Mouse (Mus musculus) midbrain, embryonic 11.5 days (tissue): Measurements from ENCODE around the gene Hba-x. TPM values are rescaled to one million over a fixed set of nuclear protein-coding genes. Genes with fewer than 3 reads are reported as not detected.

ENCODE experiments used
- ATAC-seq: fragments of 200-750 bp; cut with Nextera tagmentation; 2 replicates; pipeline ENCODE4 v1.8.0; 2017; ENCODE audit warnings: moderate TSS enrichment, moderate library complexity; ENCODE audit not compliant: low FRiP score
- DNase-seq: peaks from one replicate; pipeline ENCODE4 v3.0.0; 2015; ENCODE audit warnings: low spot score; ENCODE audit errors: missing footprints
- H3K27ac ChIP-seq: fragments of 300-500 bp; sonication (generic); 2 replicates; pipeline ENCODE4 v1.5.1; 2014; ENCODE audit warnings: low read depth, low read length
- H3K27me3 ChIP-seq: fragments of 300-500 bp; sonication (generic); 2 replicates; pipeline ENCODE4 v1.6.1; 2014; ENCODE audit warnings: mild to moderate bottlenecking, low read length, moderate library complexity, mixed read lengths; ENCODE audit not compliant: control insufficient read depth, insufficient read depth
- H3K36me3 ChIP-seq: fragments of 300-500 bp; sonication (generic); 2 replicates; pipeline ENCODE4 v1.6.1; 2014; ENCODE audit warnings: mild to moderate bottlenecking, low read length, moderate library complexity, mixed read lengths; ENCODE audit not compliant: control insufficient read depth, insufficient read depth
- H3K4me1 ChIP-seq: fragments of 300-500 bp; sonication (generic); 2 replicates; pipeline ENCODE4 v1.6.1; 2014; ENCODE audit warnings: low read length; ENCODE audit not compliant: control insufficient read depth, insufficient read depth
- H3K4me2 ChIP-seq: fragments of 300-500 bp; sonication (generic); 2 replicates; pipeline ENCODE4 v1.6.1; 2014; ENCODE audit warnings: mild to moderate bottlenecking, moderate library complexity
- H3K4me3 ChIP-seq: fragments of 300-500 bp; sonication (generic); 2 replicates; pipeline ENCODE4 v1.5.1; 2014; ENCODE audit warnings: low read depth, low read length
- H3K9ac ChIP-seq: fragments of 300-500 bp; sonication (generic); 2 replicates; pipeline ENCODE4 v1.6.1; 2014; ENCODE audit warnings: low read length
- H3K9me3 ChIP-seq: fragments of 300-500 bp; sonication (generic); 2 replicates; pipeline ENCODE4 v1.6.1; 2016; ENCODE audit warnings: low read length; ENCODE audit not compliant: control insufficient read depth
- WGBS: fragments of 180-500 bp; shearing (Covaris S2); extraction: QIAGEN DNeasy Blood & Tissue Kit; methylation state at CpG from one replicate; pipeline ENCODE4 v1.1.7; 2014; 5-methylcytosine and 5-hydroxymethylcytosine counted together
- polyA plus RNA-seq: library from polyadenylated mRNA; unstranded; fragments of >200 nt; fragmentation: Nextera tagmentation; extraction: Ambion mirVana; gene quantifications from 2 replicates; pipeline ENCODE4 v1.2.1, GENCODE M21; 2014

Hba-x gene
- polyA plus RNA-seq, 1 experiment from 2014 or later = 3,229 TPM

DNA sequence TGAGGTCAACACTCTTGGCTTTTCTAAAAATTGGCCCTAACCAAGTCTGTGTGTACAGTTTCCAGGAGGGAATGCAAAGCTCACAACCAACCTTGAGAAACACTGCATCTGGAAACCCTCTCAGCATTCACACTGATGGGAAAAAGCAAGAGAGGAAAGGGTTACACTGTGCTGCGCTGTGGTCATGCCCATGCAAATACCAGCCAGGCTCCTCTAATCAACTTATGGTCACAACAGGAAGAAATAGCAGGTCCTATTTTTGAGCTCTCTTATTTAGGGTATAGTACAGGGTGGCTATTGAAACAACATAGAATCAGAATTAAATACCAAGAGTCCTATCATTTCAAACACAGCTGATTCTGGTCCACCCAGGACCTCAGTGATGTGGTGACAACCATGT, 31.6 kb upstream of the Hba-x start:
- WGBS = 94% methylated on average over 1 of the region's 1 CpGs
- Histone ChIP-seq H3K9me3 (no peaks in the 10 kb centered on the region), H3K27ac (no peak overlapping the region), H3K27me3 (no peaks in the 10 kb centered on the region), H3K4me1 (no peaks in the 10 kb centered on the region), H3K36me3 (no peaks in the 10 kb centered on the region; the same call in 1 of the 2 replicates), H3K4me2 (no peak overlapping the region), H3K9ac (no peak overlapping the region), H3K4me3 (no peak overlapping the region)
- ATAC-seq = no peak
- DNase-seq = peak; percentile 75

DNA sequence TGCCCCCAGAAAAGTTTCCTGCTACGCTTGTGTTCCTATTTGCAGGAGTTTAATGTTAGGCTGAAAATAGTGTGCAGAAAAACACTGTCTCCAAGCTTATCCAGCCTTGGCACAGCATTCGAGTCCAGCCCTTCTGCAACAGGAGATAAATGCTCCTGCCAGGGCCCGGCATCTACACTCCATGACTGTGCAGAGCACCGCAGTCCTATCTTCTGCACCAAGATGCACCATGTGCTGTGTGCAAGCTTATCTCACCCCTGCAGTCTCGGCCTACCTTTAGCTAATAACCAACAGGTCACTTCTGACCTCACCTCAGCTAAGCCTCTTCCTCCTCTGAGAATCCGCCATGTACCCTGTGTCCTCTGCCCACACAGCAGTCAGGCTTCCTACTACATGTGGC, 30.6 kb upstream of the Hba-x start:
- 92% methylated on average over 6 of the region's 6 CpGs for WGBS
- H3K27me3 ChIP-seq = no peaks in the 10 kb centered on the region
- H3K4me2 ChIP-seq = no peak overlapping the region
- no peak overlapping the region for H3K9ac ChIP-seq
- no peaks in the 10 kb centered on the region for H3K9me3 ChIP-seq
- no peak overlapping the region for H3K27ac ChIP-seq
- no peak overlapping the region for H3K4me3 ChIP-seq
- no peaks in the 10 kb centered on the region for H3K4me1 ChIP-seq
- no peaks in the 10 kb centered on the region; the same call in 1 of the 2 replicates for H3K36me3 ChIP-seq
- DNase-seq = no peak
- no peak for ATAC-seq

DNA sequence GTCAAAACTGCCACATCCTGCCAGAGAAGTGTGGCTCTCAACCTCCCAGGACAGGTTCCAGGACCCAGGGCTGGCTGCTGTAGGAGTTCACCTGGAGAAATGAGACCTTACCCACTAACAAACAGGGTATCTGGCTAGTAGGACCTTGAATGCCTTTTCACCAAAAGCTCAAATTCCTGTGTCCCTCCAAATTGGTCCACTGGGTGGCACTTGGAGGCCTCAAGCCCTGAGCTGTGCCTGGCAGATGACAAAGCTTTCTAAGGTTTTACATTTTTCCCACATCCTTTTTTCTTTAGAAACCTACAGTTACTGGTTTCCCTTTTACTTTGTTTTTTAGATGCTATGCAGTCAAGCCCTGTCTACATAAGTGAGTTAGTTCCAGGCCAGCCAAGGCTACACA, 29.1 kb upstream of the Hba-x start:
- Histone ChIP-seq H3K9ac (no peak overlapping the region), H3K27ac (no peak overlapping the region), H3K4me2 (no peak overlapping the region), H3K4me1 (no peaks in the 10 kb centered on the region), H3K36me3 (no peaks in the 10 kb centered on the region; the same call in 1 of the 2 replicates), H3K27me3 (no peaks in the 10 kb centered on the region), H3K4me3 (no peak overlapping the region), H3K9me3 (no peaks in the 10 kb centered on the region)
- DNase-seq = no peak
- no peak for ATAC-seq

DNA sequence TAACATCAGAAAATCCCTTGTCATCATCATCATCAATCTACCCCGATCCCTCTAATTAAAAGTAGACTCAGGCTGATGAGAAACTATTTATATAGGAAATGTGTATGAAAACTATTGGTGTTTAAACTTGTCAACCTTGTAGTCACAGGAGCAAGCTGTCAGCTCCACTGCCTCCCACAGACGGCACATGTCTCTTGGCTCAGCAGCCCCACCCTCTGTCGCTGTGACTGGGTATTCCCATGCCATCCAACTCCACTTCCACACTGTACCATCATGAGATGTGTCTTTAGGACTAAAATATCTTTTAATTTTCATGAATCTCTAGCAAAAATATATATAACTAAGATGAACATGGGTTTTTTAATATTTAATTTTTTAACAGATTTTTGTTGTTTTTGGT, 27.9 kb upstream of the Hba-x start:
- no peaks in the 10 kb centered on the region for H3K4me1 ChIP-seq
- H3K4me3 ChIP-seq = no peak overlapping the region
- no peak for ATAC-seq
- 90% methylated on average over 3 of the region's 3 CpGs for WGBS
- no peaks in the 10 kb centered on the region for H3K27me3 ChIP-seq
- H3K4me2 ChIP-seq = no peak overlapping the region
- no peak overlapping the region for H3K27ac ChIP-seq
- DNase-seq = no peak
- no peak overlapping the region for H3K9ac ChIP-seq
- no peaks in the 10 kb centered on the region for H3K9me3 ChIP-seq
- no peaks in the 10 kb centered on the region; the same call in 1 of the 2 replicates for H3K36me3 ChIP-seq

DNA sequence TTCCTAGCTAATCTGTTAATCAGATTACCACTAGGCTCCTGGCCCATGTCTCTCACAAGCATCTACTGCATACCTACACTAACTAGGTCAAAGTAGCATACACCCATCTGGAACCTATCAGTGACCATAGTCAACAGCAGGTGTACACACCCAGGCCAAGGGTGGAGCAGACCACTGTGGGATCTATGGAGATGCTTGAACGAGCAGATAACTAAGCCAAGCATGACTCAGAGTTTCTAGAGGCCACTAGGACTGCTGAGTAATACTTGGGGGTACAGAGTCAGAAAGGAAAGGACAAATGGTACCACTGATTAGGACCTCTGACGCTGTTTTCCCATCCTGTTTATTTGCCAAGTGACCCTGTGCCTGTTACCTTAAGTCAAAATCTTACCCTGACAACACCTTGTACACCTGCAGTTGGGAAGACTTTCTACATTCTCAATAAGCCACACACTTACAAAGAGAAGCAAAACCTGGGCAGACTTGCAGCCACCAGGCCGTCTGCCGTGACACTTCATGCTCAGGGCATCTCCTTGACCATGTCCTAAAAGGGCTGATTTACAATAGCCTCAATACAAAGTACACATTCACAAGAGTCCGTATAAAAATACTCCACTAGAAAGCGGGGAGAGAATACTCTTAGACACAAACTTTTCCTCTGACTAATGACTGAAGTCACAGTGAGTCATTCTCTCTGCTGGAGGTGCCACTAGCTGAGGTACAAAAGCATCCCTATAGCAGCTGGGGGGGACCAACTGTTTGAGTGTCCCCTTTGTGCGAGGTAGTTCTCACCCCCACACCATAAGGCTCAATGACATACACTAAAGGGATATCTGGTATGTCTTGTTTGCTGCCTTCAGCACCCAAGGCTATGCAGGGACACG, 25.1 kb upstream of the Hba-x start:
- no peaks in the 10 kb centered on the region for H3K9me3 ChIP-seq
- H3K27ac ChIP-seq = no peak overlapping the region
- H3K27me3 ChIP-seq = no peaks in the 10 kb centered on the region
- DNase-seq = no peak
- H3K4me1 ChIP-seq = no peaks in the 10 kb centered on the region
- ATAC-seq = peak; percentile 38; the same call in 1 of the 2 replicates
- 88% methylated on average over 8 of the region's 8 CpGs for WGBS
- no peak overlapping the region for H3K4me3 ChIP-seq
- no peak overlapping the region for H3K4me2 ChIP-seq
- H3K9ac ChIP-seq = no peak overlapping the region
- H3K36me3 ChIP-seq = no peaks in the 10 kb centered on the region

DNA sequence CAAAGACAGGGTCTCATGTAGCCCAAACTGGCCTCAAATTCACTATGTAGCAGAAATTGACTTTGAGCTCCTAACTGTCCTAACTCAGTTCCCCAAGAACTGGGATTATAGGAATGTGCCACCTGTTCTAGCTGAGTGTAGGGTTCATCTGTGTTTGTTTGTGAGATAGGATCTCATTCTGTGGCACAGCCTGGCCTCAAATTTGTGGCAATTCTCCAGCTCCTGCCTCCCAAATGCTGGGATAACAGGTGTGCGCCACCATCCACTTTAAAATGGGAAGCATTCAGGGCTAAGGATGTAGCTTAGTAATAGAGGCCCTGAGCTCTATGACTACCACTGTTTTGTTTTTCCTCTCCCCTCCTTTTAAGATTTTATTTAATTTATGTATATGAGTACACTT, 23.1 kb upstream of the Hba-x start:
- no peak overlapping the region for H3K27ac ChIP-seq
- DNase-seq = no peak
- H3K4me1 ChIP-seq = no peaks in the 10 kb centered on the region
- H3K36me3 ChIP-seq = no peaks in the 10 kb centered on the region
- 100% methylated on average over 1 of the region's 1 CpGs for WGBS
- no peaks in the 10 kb centered on the region for H3K27me3 ChIP-seq
- no peak overlapping the region for H3K4me3 ChIP-seq
- no peaks in the 10 kb centered on the region for H3K9me3 ChIP-seq
- ATAC-seq = no peak
- no peak overlapping the region for H3K9ac ChIP-seq
- H3K4me2 ChIP-seq = no peak overlapping the region

DNA sequence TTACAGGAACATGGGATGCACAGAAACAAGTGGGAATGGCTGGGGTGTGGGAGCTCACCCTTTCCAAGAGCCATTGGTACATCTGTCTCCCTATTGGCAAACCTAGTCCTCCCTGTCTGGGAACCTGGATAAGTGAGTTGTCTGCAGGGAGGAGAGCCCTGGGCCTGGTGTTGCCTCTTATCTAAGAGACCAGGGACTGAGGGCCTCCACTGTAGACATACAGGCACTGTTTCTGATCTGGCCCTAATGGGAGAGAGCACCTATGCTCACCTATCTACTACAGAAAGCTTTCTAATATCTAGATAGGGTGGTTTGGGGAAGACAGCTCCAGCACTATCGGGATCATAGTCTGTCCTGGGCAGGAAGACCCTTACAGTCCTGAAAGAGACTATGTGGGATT, 20.1 kb upstream of the Hba-x start:
- H3K9me3 ChIP-seq = no peaks in the 10 kb centered on the region
- no peak overlapping the region for H3K4me2 ChIP-seq
- DNase-seq = no peak
- no peaks in the 10 kb centered on the region for H3K27me3 ChIP-seq
- H3K9ac ChIP-seq = no peak overlapping the region
- no peak for ATAC-seq
- peaks cover 3% of the 10 kb centered on the region; the same call in 1 of the 2 replicates for H3K36me3 ChIP-seq
- H3K4me3 ChIP-seq = no peak overlapping the region
- WGBS = 96% methylated on average over 1 of the region's 1 CpGs
- H3K4me1 ChIP-seq = no peaks in the 10 kb centered on the region
- no peak overlapping the region for H3K27ac ChIP-seq

DNA sequence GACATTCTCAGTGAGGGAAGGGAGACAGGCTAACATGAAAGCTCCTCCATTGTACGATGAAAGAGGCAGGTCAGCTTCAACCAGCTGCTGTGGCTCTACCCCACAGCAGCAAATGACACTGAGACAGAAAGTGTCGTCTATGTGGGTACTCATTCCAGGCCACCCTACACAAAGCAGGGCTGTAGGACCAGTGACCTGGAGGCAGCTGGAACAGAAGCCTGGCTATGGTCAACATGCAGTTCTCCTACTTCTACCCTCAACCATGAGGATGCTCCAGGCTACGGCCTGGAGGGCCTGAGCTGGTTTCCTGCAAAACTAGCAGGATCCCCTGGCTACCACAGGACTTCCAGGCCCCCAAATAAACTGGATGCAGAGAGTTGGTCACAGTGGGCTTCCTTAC, 19.6 kb upstream of the Hba-x start:
- no peak overlapping the region for H3K4me3 ChIP-seq
- H3K4me1 ChIP-seq = no peaks in the 10 kb centered on the region
- WGBS = 89% methylated on average over 3 of the region's 3 CpGs
- no peak for ATAC-seq
- no peak overlapping the region for H3K9ac ChIP-seq
- H3K4me2 ChIP-seq = no peak overlapping the region
- no peak overlapping the region for H3K27ac ChIP-seq
- no peak for DNase-seq
- no peaks in the 10 kb centered on the region for H3K27me3 ChIP-seq
- H3K9me3 ChIP-seq = no peaks in the 10 kb centered on the region
- H3K36me3 ChIP-seq = peaks cover 3% of the 10 kb centered on the region; the same call in 1 of the 2 replicates

DNA sequence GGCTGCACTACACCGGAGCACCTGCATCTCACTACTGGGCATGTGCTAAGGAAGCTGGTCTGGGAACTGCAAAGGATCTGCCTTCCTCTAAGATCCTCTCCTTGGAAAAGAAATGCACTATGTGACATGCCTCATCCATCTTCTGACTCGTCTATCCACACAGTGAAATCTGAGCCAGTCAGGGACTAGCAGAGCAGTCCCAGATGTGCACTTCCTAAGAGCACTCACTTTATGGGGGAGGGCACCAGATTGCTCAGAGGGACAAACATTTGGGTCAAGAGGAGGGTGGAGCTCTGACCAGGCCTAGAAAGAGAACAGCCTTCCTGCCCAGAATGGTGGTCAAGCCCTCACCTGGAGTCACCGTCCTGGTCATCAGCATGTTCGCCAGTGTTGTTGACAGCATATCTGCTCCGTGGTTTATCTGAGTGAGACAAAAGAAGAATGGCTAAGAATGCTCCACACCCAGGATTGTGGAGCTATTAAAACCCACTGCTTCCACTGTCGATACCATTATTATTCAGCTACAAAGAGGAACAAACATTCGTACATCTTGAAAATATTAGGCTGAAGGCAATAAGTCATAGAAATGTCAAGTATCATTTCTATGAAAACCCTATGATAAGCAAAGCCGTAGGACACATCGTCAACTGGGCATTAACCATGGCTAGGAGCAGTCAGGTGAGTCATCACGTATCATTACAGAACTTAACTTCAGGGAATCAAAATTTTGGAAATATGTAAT, 13.4 kb upstream of the Hba-x start:
- ATAC-seq (no peak), DNase-seq (no peak)
- Histone ChIP-seq H3K4me1 (no peaks in the 10 kb centered on the region; the same call in none of the 2 replicates), H3K4me3 (no peak overlapping the region), H3K4me2 (no peak overlapping the region), H3K27ac (no peak overlapping the region), H3K27me3 (no peaks in the 10 kb centered on the region), H3K9me3 (no peaks in the 10 kb centered on the region), H3K36me3 (peaks cover 5% of the 10 kb centered on the region; the same call in 1 of the 2 replicates), H3K9ac (no peak overlapping the region)
- 94% methylated on average over 10 of the region's 10 CpGs for WGBS
